Mouse (Mus musculus): ENCODE results near the gene Sh3bp5l. TPM values are rescaled to one million over a fixed set of nuclear protein-coding genes. Genes with fewer than 3 reads are reported as not detected.
"Not testable (repeated sequence)": the region's sequence is repeated elsewhere in the genome, so short reads cannot be mapped to it uniquely, and the experiment has no call there.

Sh3bp5l gene
- total RNA-seq, 2 experiments from 2014 or later, result 67.1 to 69.3 TPM

DNA sequence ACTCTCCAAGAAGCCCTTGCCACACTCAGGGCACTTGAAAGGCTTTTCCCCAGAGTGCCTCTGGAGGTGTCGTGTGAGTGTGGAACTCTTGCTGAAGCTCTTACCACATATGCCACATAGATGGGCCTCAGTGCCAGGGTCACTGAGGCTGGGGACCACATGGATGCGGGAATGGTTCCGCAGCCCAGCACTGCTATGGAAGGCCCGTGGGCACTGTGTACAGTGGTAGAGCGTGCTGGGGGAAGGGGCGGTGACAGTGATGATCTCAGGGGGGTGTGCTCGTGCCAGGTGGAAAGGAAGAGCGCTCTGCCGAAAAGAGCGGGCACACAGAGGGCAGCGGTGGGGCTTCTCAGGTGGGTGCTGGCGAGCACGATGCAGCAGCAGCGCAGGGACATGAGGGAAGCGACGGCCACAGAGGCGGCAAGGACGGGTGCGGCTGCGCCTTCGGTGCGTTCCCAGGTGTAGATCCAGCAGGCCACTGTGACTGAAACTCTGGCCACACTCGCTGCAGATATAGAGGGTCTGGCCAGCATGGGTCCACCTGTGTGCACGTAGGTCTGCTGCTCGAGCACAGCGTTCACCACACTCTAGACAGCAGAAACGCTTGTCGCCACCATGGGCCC, 13.6 kb upstream of the Sh3bp5l start:
- no peak for DNase-seq (ENCODE audit: low spot score in 2 of 2)

DNA sequence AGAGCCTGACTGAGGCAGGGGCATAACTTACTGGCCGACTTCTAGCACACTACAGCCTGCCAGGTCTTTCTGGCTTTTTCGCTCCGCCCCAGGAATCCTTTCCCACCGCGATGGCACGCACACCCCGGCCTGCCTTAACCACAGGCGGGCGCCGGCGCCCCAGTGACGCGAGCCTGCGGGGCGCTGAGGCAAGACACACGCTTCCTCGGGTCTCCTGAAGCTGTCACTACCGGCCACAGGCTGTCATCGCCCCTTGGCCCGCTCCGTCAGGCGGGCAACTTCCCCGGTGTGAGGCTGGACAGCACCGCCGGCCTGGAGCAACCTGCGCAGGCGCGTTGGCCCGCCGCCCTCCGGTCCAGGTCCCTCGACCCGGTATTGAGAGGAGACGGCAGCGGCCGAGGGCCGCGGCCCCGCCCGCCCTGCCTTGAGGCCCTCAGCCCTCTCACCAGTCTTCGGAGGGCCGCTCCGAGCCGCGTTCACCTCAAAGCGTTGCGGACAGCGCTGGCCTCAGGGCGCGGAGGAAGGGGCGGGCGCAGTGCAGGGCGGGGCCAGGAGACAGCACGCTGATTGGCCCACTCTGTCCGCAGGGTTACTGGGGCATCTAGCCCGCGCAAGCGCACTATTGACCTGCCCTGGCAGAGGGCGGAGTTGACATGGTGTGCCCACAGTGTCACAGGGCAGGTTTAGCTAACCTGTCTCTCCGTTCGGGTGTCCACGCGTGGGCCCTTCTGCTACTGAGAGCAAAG, 7.5 kb upstream of the Sh3bp5l start:
- peak; percentile 96 to 97 for DNase-seq (ENCODE audit: low spot score in 2 of 2)

DNA sequence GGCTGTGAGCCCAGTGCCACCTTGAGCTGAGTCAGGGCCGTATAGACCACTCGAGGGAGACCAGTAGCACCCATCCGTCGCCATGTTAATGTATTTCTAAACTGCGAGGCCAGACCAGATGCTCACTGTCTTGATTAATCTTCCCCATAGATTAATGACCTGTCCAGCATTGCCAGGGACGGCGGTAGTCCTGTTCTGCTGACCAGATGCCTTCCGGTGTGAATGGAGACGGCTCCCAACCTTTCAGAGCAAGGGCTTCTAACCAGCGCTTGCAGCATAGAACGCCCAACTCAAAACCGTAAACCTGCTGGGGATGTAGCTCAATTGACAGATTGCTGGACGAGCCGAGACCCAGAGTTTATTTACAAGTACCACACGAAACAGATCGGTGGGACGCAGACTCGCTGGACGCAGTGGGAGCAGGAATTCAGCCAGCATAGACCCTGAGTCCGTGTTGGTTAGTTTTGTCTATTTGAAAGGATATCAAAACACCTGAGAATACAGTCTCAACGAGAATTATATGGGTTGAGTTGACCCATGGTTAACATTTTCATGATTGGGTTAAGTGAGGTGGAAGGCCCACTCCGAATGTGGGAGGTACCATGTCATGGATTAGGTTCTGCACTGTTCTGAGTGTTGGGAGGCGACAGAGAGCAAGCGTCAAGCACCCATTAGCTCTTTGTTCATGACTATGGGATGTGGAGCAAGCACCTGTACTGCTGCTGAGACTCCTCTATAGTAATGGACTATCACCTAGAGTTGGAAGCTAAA, 6.8 kb upstream of the Sh3bp5l start:
- no peak for DNase-seq (ENCODE audit: low spot score in 2 of 2)

DNA sequence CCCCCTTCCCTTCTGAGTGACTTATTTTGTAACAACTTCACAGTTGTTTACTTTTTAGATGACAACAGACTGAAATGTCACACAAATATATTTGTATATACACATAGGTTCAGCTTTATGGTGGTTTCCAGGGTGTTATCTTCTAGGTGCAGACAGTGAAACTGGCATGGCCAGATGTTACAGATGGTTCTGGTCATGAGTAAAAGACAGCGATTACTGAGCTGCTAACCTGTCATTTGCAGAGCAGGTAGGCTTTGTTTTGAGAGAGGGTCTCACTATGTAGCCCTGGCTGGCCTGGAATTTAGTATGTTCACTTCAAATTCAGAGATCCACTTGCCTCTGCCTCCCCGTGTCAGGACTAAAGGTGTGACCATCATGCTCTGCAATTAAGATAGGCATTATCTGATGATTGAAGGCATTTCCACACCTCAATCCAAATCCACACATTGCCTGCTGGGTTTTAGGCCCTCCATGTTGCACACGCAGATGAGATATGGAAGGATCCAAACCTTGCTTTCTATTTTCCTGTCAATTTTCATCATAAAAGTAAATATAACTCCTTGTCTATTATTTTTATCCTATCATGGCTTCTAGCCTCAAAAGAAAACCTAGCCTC, 5.8 kb upstream of the Sh3bp5l start:
- DNase-seq (ENCODE audit: low spot score in 2 of 2), result no peak

DNA sequence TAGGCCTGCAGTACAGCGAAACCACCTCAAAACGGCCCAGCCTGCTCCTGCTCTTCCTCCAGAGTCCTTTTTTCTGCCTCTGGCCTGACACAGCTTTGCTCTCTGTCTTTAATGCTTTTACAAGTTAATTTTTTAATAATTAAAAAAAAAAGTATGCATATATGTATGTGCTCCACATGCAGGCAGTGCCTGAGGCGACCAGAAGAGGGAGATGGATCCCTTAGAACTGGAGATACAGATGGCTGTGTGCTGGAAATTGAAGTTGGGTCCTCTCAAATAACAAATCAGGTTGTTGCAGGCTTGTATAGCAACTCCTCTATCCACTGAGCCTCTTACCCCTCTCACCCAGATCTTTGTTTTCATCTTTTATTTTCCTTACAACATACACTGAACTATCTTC, 3.7 kb upstream of the Sh3bp5l start:
- no peak for DNase-seq (ENCODE audit: low spot score in 2 of 2)

DNA sequence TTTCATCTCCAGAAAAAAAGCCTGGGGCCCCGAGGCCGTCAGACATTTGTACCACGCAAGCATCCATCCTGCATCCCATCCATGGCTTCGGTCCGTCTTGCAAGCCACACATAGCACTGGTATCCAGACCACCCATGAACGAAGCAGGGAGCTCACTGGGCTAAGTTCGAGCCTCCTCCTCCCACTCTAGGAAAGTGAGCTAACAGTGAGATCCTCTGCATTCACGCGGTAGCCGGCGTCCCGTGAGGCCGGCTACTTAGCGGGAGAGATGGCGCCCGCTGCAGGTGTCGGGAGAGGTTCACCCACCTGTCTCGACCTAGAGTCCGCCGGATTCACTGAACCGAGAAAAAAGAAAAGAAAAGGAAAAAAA, 633 bp upstream of the Sh3bp5l start:
- DNase-seq (ENCODE audit: low spot score in 2 of 2), result peak in 1 of 2 experiments; percentile 47

DNA sequence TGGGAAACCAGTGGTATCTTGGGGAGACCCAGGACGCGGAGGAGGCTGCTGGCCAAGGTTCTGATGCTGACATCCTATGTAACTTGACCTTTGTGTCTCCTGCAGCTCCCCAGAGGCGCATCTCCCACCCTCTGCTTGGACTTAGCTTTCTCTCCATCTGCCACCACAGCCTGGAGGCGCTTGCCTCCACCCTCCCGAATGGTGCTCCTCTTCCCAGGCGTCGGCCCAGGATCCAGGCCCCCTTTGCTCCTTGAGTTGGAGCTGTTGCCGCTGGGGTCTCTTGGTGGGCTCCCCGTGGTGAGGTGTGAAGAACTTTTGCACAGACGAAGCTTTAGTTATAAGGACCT, 598 bp downstream of the Sh3bp5l start:
- no peak for DNase-seq (ENCODE audit: low spot score in 2 of 2)

DNA sequence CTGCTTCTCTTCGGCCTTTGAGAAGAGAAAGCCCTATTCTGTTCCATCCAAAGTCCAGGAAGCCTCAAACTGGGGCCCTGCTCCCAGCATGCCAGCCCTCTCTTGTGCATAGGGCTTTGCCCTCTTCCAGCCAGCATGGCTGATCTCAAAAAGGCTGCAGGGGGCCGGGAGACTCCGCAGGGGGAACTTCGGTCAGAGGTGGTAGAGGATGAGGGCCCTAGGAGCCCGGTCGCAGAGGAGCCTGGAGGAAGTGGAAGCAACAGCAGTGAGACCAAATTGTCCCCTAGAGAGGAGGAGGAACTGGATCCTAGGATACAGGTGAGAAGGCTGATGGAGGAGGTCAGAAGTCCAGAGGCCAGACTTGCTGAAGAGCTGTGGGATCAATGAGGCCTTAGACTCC, 1.0 kb downstream of the Sh3bp5l start:
- DNase-seq (ENCODE audit: low spot score in 2 of 2), result no peak

DNA sequence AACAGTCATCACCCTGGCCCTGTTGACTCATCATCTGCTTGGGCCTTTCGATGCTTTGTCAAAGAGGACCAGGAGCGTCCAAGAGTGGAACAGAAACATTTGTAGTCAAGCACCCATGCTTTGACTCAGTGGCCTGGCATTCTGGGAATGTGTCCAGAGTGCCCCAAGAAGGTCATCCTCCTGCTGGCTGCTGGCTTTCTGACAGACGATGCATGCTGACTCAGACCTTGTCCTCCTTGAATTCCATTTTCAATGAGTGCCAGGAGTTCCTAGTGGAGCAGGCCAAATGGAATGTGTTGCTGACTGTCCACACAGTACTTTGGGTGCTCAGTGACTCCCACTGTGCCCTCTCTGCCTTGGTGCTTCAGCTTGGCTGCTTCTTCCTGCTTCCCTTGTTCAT, 4.2 kb downstream of the Sh3bp5l start:
- DNase-seq (ENCODE audit: low spot score in 2 of 2), result no peak

DNA sequence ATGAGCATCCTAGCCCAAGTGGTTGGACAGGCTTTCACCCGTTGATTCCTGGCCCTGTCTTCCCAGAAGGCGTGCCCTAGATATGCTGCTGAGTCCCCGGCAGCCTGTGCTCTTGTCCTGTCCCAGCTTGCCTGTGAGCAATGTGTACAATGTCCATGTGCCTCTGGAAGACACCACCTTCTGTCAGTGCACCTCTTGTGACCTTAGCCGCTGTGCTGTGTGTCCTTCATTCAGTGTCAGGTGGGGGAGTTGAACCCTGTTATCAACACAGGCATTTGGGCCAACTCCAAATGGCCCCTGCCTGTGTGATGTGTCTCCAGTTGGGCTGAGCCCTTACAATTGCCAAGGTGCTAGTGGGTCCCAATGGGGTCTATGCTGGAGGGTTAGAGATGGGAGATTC, 16.2 kb downstream of the Sh3bp5l start:
- no peak for DNase-seq (ENCODE audit: low spot score in 2 of 2)

DNA sequence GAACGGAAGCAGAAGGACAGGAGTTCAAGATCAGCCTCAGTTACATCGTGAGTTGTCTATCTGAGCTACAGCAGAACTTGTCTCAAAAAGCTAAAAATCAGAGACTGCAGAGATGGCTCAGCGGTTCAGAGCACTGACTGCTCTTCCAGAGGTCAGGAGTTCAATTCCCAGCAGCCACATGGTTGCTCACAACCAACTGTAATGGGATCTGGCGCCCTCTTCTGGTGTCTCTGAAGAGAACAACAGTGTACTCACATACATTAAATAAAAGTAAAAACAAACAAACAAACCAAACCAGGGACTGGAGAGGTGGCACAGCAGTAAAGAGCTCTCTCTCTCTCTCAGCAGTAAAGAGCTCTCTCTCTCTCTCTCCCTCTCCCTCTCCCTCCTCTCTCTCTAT, 20.1 kb downstream of the Sh3bp5l start:
- no peak for DNase-seq (ENCODE audit: low spot score in 2 of 2)

DNA sequence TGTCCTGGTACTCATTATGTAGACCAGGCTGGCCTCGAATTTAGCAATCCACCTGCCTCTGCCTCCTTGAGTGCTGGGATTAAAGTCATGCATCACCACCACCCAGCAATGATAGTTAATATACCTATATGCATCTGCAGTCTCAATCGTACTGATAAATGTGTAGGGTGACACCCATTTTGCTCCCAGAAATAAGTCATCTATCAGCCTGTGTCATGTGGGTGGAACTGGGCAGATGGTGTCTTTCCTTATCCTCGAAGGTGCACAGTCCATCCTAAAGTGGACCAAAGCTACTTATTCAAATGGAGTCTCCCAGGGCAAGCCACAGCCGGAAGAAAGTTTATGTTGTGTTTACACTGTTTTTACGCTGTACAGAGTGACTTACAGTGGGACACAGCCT, 20.7 kb downstream of the Sh3bp5l start:
- DNase-seq (ENCODE audit: low spot score in 2 of 2), result no peak

DNA sequence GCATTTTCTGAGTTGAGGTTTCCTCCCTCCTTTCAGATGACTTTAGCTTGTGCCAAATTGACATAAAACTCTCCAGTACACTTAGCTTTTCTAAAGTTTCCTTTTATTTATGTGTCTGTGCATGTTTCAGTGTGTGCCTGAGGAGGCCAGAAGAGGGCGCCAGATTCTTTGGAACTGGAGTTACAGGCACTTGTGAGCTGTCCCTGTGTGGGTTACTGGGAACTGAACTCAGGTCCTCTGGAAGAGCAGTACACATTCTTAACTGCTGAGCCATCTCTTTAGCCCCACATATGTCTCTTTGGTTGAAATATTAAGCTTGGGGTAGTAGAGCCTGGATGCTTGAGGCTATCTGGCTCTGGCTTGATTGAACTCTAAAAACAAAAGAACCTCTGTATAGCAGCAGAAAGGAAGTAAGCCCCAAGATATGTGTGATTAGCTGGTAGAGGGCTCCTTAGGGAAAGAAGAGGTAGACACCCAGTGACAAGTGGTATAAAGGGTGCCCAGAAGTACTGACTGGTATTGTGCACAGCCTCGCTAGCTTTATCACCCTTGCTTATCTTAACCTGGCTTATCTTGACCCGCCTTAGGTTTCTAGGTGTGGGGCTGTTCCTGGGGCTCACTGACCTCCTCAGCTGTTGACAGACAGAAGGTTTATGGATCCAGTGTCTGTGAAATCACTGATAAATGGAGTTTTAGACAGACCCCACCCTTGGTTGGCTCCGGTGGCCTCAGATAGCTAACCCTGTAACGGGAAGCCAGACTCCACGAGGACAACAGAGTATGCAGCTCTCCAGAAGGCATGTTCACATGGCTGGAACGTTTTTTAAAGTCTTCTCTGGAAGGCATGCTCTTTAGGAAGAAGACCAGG, 22.4 kb downstream of the Sh3bp5l start:
- no peak for DNase-seq (ENCODE audit: low spot score in 2 of 2)

DNA sequence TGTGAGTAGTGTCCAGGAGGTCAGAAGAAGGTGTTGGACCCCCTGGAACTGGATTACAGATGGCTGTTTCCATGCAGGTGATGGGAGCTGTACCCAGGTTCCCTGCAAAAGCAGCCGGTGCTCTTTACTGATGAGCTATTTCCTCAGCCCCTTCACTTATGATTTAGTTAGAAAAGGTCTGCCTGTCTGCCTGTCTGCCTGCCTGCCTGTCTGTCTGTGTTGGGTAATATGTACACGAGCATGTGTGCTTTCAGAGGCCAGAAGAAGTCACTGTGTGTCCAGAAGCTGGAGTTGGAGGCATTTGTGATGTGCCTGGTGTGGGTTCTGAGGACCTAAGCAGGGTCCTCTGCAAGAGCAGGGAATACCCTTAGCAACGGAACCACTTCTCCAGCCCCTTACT, 23.2 kb downstream of the Sh3bp5l start:
- DNase-seq (ENCODE audit: low spot score in 2 of 2), result no peak

DNA sequence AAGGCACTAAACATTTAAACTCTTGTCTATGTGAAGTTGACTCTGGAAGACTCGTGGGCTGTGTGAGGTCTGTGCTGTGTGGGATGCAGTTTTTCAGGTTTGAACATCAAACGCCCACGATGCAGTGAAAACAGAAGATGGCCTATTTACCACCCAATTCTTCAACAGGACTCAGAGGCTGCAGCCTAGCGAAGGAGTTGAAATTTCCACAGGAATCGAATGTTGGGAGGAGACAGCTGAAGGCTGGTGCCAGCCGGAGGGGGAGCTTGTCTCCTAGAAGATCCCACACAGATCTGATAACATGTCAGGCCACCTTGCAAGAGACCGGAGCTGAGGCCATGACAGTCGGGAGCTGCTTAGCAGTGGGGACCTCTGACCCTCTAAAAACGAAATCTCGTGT, 24.0 kb downstream of the Sh3bp5l start:
- no peak for DNase-seq (ENCODE audit: low spot score in 2 of 2)

DNA sequence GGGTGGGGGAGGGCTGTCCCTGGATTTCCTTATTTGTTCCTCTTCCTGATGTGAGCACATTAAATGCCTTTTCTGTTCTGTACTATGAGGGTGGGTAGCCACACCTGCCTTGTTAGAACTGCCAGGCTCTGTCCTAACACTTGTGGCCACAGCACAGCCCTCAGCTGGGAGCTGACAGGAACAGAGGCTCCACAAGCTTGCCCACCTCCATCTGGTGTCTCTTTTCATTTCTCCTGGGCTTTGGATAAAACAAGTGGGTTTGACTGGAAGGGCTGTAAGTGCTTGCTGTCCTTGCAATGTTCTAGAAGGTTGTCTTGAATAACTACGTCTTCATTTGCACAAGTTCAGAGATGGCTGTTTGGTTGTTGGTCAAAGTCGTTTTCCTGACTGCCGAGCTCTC, 24.4 kb downstream of the Sh3bp5l start:
- DNase-seq (ENCODE audit: low spot score in 2 of 2), result no peak

DNA sequence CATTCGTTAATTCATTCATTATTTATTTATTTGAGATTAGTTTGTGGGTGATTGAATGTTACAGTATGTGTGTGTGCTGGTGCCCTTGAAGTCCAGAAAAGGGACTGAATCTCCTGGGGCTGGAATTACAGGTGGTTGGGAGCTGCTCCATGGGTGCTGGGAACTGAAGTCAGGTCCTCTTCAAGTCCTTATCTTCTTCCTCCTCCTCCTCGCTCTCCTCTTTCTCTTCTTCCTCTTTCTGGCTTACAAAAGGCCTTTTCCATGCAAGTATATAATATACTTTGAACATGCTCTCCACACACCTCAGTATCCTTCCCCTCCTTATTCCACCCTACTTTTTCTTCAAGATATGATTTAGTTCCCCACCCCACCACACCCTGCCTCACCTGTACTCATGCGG, 26.5 kb downstream of the Sh3bp5l start:
- no peak for DNase-seq (ENCODE audit: low spot score in 2 of 2)

DNA sequence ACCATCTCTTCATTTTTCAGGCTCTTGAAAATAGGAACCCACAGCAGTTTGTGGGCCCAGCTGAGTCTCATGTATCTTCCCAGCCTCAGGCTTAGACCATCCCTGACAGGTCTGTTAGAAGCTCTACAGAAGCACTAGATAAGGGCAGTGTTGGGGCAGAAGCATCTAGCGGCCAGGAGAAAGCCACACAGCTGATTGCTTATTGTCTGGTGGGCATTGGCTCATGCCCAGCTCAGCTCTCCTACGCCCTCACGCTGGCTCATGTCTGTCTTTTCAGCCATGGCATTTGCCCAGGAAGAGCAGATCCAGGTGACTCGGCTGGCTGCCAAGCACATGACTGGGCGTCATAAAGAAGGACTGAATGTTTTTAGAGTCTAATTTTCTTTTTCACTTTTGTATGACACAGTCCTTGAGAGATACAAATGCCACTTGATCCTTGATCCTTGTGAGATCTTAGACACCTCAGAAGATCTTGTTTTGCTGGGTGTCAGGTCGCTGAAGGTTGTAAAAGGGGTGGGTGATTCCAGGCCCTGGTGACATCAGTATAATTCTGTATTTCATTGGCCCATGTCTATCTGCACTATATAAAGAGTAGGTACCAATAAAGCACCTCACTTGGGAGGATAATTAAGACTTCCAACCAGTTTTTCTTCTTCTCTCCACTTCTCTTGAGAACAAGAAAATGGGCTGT, 27.5 kb downstream of the Sh3bp5l start:
- no peak for DNase-seq (ENCODE audit: low spot score in 2 of 2)

DNA sequence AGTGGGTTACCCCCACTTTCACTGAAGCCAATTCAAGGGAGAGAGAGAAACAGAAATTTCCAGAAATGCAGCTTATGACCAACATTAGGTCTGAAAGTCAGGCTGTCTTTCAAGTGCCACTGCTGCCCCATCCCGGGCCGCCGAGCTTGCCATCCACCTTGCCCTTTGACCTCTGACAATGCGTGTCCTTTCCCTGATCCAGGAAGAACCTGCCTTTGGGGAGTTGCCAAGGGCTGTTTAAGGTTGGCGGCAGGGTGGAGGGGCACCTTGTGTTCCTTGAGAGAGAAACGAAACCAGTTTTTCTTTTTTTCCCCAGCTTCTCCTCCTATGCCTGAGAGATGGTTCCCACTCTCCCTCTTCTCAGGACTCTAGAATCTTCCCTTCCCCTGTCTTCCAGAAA, 32.0 kb downstream of the Sh3bp5l start:
- not testable (repeated sequence) for DNase-seq (ENCODE audit: low spot score in 2 of 2)

DNA sequence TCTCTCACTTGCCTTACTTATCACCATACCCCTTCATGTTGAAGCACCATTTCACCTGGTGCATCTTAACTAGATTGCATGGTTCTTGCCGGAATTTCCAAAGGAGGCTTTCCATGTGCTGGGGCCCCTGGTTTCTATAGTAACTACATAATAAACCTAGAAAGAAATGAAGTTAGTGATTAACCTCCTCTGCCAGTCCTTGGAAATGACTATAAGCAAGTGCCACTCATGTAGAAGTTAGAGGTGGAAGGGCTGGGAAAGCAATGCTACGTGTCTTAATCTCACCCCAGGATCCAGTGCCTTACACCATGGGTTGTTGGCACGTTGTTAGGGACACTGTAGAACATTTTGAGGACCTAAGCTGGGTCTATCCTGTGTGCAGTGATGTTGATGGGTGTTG, 33.9 kb downstream of the Sh3bp5l start:
- no peak for DNase-seq (ENCODE audit: low spot score in 2 of 2)

DNA sequence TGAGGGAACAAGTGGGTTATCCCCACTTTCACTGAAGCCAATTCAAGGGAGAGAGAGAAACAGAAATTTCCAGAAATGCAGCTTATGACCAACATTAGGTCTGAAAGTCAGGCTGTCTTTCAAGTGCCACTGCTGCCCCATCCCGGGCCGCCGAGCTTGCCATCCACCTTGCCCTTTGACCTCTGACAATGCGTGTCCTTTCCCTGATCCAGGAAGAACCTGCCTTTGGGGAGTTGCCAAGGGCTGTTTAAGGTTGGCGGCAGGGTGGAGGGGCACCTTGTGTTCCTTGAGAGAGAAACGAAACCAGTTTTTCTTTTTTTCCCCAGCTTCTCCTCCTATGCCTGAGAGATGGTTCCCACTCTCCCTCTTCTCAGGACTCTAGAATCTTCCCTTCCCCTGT, 35.7 kb downstream of the Sh3bp5l start:
- DNase-seq (ENCODE audit: low spot score in 2 of 2), result not testable (repeated sequence)

All from layer of hippocampus, postnatal 14 days (tissue).